Mouse (Mus musculus): ENCODE results near the gene Ifi35.

DNA sequence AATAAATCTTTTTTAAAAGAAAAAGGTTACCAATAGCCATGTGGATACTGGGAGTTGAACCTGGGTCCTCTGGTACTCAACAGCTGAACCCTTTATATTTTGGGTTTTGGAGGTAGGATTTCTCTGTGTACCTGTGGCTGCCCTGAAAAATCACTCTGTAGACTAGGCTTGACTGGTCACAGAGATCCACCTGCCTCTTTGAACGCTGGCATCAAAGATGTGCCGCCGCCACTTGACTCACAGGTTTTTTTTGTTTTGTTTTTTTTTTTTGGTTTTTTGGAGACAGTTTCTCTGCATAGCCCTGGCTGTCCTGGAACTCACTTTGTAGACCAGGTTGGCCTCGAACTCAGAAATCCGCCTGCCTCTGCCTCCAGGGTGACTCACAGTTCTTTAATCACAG, 421 bp upstream of the Ifi35 start:
- TF ChIP-seq EP300 (IDR thresholded peaks at IDR 0.05; ENCODE audit: low read depth) (no peak), CTCF (IDR thresholded peaks at IDR 0.05; ENCODE audit: low read depth) (no peak)
